Mouse (Mus musculus): ENCODE results near the gene Ppp3ca.

GRCm38 (mm10) chr3:136821039-136821438 lies 151.1 kb downstream of the Ppp3ca start:
- TF ChIP-seq CTCF (IDR thresholded peaks at IDR 0.05; ENCODE audit: extremely low read depth, insufficient read depth, low read length), result no peak
- no peak for TF ChIP-seq POLR2A (IDR thresholded peaks at IDR 0.05; ENCODE audit: extremely low read depth, insufficient read depth, low read length)
